Mouse (Mus musculus) hindbrain, embryonic 12.5 days (tissue): Measurements from ENCODE around the gene Jmjd8. TPM values are rescaled to one million over a fixed set of nuclear protein-coding genes. Genes with fewer than 3 reads are reported as not detected.

Source experiments
- ATAC-seq: fragments of 200-750 bp; cut with Nextera tagmentation; 2 replicates; pipeline ENCODE4 v1.8.0; 2017; ENCODE audit warnings: moderate TSS enrichment; ENCODE audit not compliant: low FRiP score
- H3K27ac ChIP-seq: fragments of 300-500 bp; sonication (generic); 2 replicates; pipeline ENCODE4 v1.5.1; 2016; ENCODE audit warnings: mild to moderate bottlenecking
- H3K27me3 ChIP-seq: fragments of 300-500 bp; sonication (generic); 2 replicates; pipeline ENCODE4 v1.6.1; 2016; ENCODE audit warnings: mild to moderate bottlenecking
- H3K36me3 ChIP-seq: fragments of 300-500 bp; sonication (generic); 2 replicates; pipeline ENCODE4 v1.6.1; 2016; ENCODE audit warnings: mild to moderate bottlenecking
- H3K4me1 ChIP-seq: fragments of 300-500 bp; sonication (generic); 2 replicates; pipeline ENCODE4 v1.6.1; 2016
- H3K4me2 ChIP-seq: fragments of 300-500 bp; sonication (generic); replicated peaks from 2 replicates; pipeline ENCODE4 v1.6.1; 2016; ENCODE audit warnings: mild to moderate bottlenecking
- H3K4me3 ChIP-seq: fragments of 300-500 bp; sonication (generic); 2 replicates; pipeline ENCODE4 v1.5.1; 2016; ENCODE audit warnings: mild to moderate bottlenecking
- H3K9ac ChIP-seq: fragments of 300-500 bp; sonication (generic); 2 replicates; pipeline ENCODE4 v1.6.1; 2016; ENCODE audit warnings: mild to moderate bottlenecking, moderate library complexity
- H3K9me3 ChIP-seq: fragments of 300-500 bp; sonication (generic); replicated peaks from 2 replicates; pipeline ENCODE4 v1.6.1; 2016; ENCODE audit warnings: mild to moderate bottlenecking
- WGBS: fragments of 180-500 bp; shearing (Covaris S2); methylation state at CpG from one replicate; pipeline ENCODE4 v1.1.7; 2016; 5-methylcytosine and 5-hydroxymethylcytosine counted together
- polyA plus RNA-seq: library from polyadenylated mRNA; unstranded; fragments of >200 nt; fragmentation: Nextera tagmentation; extraction: Ambion mirVana; gene quantifications from 2 replicates; pipeline ENCODE4 v1.2.1, GENCODE M21; 2016

Gene Jmjd8
- polyA plus RNA-seq, 1 experiment from 2014 or later: 64.7 TPM

- ATAC-seq: no peak
- peaks cover 16% of the 10 kb centered on the region for H3K27me3 ChIP-seq
- 0 out of 2 replicates have a peak overlapping the region, but pooled peaks have one; percentile 92 for H3K9ac ChIP-seq
- H3K9me3 ChIP-seq: no peaks in the 10 kb centered on the region
- no peak overlapping the region for H3K27ac ChIP-seq
- peak overlapping the region; percentile 84 for H3K4me2 ChIP-seq
- H3K36me3 ChIP-seq: no peaks in the 10 kb centered on the region
- no peak overlapping the region for H3K4me3 ChIP-seq
- WGBS: 75% methylated on average over 4 of the region's 4 CpGs
- H3K4me1 ChIP-seq: peaks cover 43% of the 10 kb centered on the region
These were observed 17.8 kb upstream of the Jmjd8 start for GRCm38 (mm10) chr17:25810890-25811289.

- Histone ChIP-seq H3K4me3 (peak overlapping the region; percentile 9), H3K27me3 (peaks cover 37% of the 10 kb centered on the region)
- WGBS: 3% methylated on average over 20 of the region's 20 CpGs
These were observed 15.2 kb upstream of the Jmjd8 start for GRCm38 (mm10) chr17:25813471-25813870.

GRCm38 (mm10) chr17:25817662-25818061 is 11.0 kb upstream of the Jmjd8 start:
- Histone ChIP-seq H3K9me3 (no peaks in the 10 kb centered on the region), H3K4me3 (no peak overlapping the region), H3K27ac (no peak overlapping the region), H3K9ac (no peak overlapping the region), H3K4me1 (peaks cover 14% of the 10 kb centered on the region), H3K4me2 (no peak overlapping the region), H3K27me3 (peaks cover 45% of the 10 kb centered on the region), H3K36me3 (peaks cover 21% of the 10 kb centered on the region)
- 85% methylated on average over 11 of the region's 11 CpGs for WGBS
- ATAC-seq: no peak

More at GRCm38 (mm10) chr17:25813471-25813870, 15.2 kb upstream of the Jmjd8 start:
- H3K4me2 ChIP-seq: peak overlapping the region; percentile 36
- H3K9ac ChIP-seq: peak overlapping the region; percentile 50
- peaks cover 35% of the 10 kb centered on the region for H3K4me1 ChIP-seq
- peak overlapping the region; percentile 24; the same call in 1 of the 2 replicates for H3K27ac ChIP-seq
- no peaks in the 10 kb centered on the region for H3K9me3 ChIP-seq
- ATAC-seq: no peak
- H3K36me3 ChIP-seq: peaks cover 13% of the 10 kb centered on the region

- Histone ChIP-seq H3K4me1 (peaks cover 10% of the 10 kb centered on the region), H3K36me3 (peaks cover 21% of the 10 kb centered on the region), H3K27ac (no peak overlapping the region), H3K27me3 (peaks cover 45% of the 10 kb centered on the region), H3K9ac (peak overlapping the region; percentile 38), H3K9me3 (no peaks in the 10 kb centered on the region), H3K4me2 (peak overlapping the region; percentile 25), H3K4me3 (peak overlapping the region; percentile 4; the same call in 1 of the 2 replicates)
- ATAC-seq: 0 out of 2 replicates have a peak, but pooled peaks have one; percentile 29
- 8% methylated on average over 46 of the region's 46 CpGs for whole genome bisulfite sequencing
These were observed 9.6 kb upstream of the Jmjd8 start for GRCm38 (mm10) chr17:25818851-25819780.

- H3K4me3 ChIP-seq: peak within 1 kb of the TSS; percentile 55
- peak within 1 kb of the TSS; percentile 74 for H3K4me2 ChIP-seq
- H3K9me3 ChIP-seq: no peaks in the 10 kb centered on the region
- peaks cover 24% of the 10 kb centered on the region for H3K27me3 ChIP-seq
- peak within 1 kb of the TSS; percentile 80 for H3K9ac ChIP-seq
- peak; percentile 51 for ATAC-seq
- H3K36me3 ChIP-seq: peaks cover 36% of the 10 kb centered on the region
- WGBS: under 1% methylated on average over 18 of the region's 18 CpGs
- H3K4me1 ChIP-seq: peaks cover 49% of the 10 kb centered on the region
- peak within 1 kb of the TSS; percentile 70; the same call in 1 of the 2 replicates for H3K27ac ChIP-seq
These were observed 5.2 kb upstream of the Jmjd8 start, which contains the start of gene Wdr24 for GRCm38 (mm10) chr17:25823452-25823851. Gene Wdr24 (plus strand): TSS chr17:25823627.

- WGBS: 72% methylated on average over 17 of the region's 17 CpGs
- no peak for ATAC-seq
- H3K27me3 ChIP-seq: peaks cover 13% of the 10 kb centered on the region
- peak overlapping the region; percentile 55 for H3K4me3 ChIP-seq
- H3K9ac ChIP-seq: peak overlapping the region; percentile 80
- peaks cover 32% of the 10 kb centered on the region for H3K36me3 ChIP-seq
- peaks cover 50% of the 10 kb centered on the region for H3K4me1 ChIP-seq
- H3K9me3 ChIP-seq: no peaks in the 10 kb centered on the region
- no peak overlapping the region for H3K27ac ChIP-seq
- H3K4me2 ChIP-seq: peak overlapping the region; percentile 74
These were observed 4.1 kb upstream of the Jmjd8 start for GRCm38 (mm10) chr17:25824362-25825142.

- no peak overlapping the region for H3K27ac ChIP-seq
- 89% methylated on average over 6 of the region's 6 CpGs for WGBS
- H3K9me3 ChIP-seq: no peaks in the 10 kb centered on the region
- no peak overlapping the region for H3K9ac ChIP-seq
- H3K27me3 ChIP-seq: peaks cover 6% of the 10 kb centered on the region
- peak overlapping the region; percentile 74; the same call in 1 of the 2 replicates for H3K4me2 ChIP-seq
- H3K36me3 ChIP-seq: peaks cover 37% of the 10 kb centered on the region
- ATAC-seq: no peak
- H3K4me3 ChIP-seq: no peak overlapping the region
- peaks cover 58% of the 10 kb centered on the region for H3K4me1 ChIP-seq
These were observed 3.4 kb upstream of the Jmjd8 start for GRCm38 (mm10) chr17:25825311-25825710.

- H3K4me3 ChIP-seq: no peak overlapping the region
- H3K36me3 ChIP-seq: peaks cover 44% of the 10 kb centered on the region
- ATAC-seq: no peak
- no peaks in the 10 kb centered on the region for H3K9me3 ChIP-seq
- H3K4me1 ChIP-seq: peaks cover 65% of the 10 kb centered on the region
- H3K27ac ChIP-seq: no peak overlapping the region
- H3K9ac ChIP-seq: no peak overlapping the region
- 95% methylated on average over 27 of the region's 27 CpGs for WGBS
- H3K4me2 ChIP-seq: no peak overlapping the region
- H3K27me3 ChIP-seq: no peaks in the 10 kb centered on the region
These were observed 2.6 kb upstream of the Jmjd8 start for GRCm38 (mm10) chr17:25825984-25826570.

- Histone ChIP-seq H3K27me3 (no peaks in the 10 kb centered on the region), H3K36me3 (peaks cover 51% of the 10 kb centered on the region), H3K4me2 (no peak overlapping the region), H3K4me1 (peaks cover 75% of the 10 kb centered on the region), H3K9me3 (no peaks in the 10 kb centered on the region), H3K9ac (no peak overlapping the region), H3K27ac (no peak overlapping the region), H3K4me3 (no peak overlapping the region)
- 95% methylated on average over 13 of the region's 13 CpGs for WGBS
- no peak for ATAC-seq
These were observed 1.7 kb upstream of the Jmjd8 start for GRCm38 (mm10) chr17:25827011-25827410.

GRCm38 (mm10) chr17:25827546-25828222 is 983 bp upstream of the Jmjd8 start:
- H3K9ac ChIP-seq: peak overlapping the region; percentile 79

GRCm38 (mm10) chr17:25828223-25828594 is 458 bp upstream of the Jmjd8 start:
- no peaks in the 10 kb centered on the region for H3K27me3 ChIP-seq
- H3K36me3 ChIP-seq: peaks cover 51% of the 10 kb centered on the region
- H3K9ac ChIP-seq: peak overlapping the region; percentile 79
- H3K4me1 ChIP-seq: peaks cover 74% of the 10 kb centered on the region
- WGBS: 85% methylated on average over 8 of the region's 8 CpGs
- no peaks in the 10 kb centered on the region for H3K9me3 ChIP-seq
- peak overlapping the region; percentile 92 for H3K4me2 ChIP-seq
- peak overlapping the region; percentile 91 for H3K27ac ChIP-seq
- ATAC-seq: no peak
- H3K4me3 ChIP-seq: peak overlapping the region; percentile 61

More at GRCm38 (mm10) chr17:25827546-25828222, 983 bp upstream of the Jmjd8 start:
- peaks cover 77% of the 10 kb centered on the region for H3K4me1 ChIP-seq
- H3K27me3 ChIP-seq: no peaks in the 10 kb centered on the region
- 85% methylated on average over 22 of the region's 22 CpGs for WGBS
- H3K27ac ChIP-seq: no peak overlapping the region
- H3K4me2 ChIP-seq: peak overlapping the region; percentile 92; the same call in 1 of the 2 replicates
- peaks cover 51% of the 10 kb centered on the region for H3K36me3 ChIP-seq
- ATAC-seq: no peak
- peak overlapping the region; percentile 61 for H3K4me3 ChIP-seq
- H3K9me3 ChIP-seq: no peaks in the 10 kb centered on the region
